Mouse (Mus musculus): ENCODE measurements around the gene Ucp2.

Ucp2 gene

GRCm38 (mm10) chr7:100493117-100493483, at the start of gene Ucp2:
Ucp2 (plus strand) TSS chr7:100493337.
- ATAC-seq (ENCODE audit: low TSS enrichment): no peak

DNA sequence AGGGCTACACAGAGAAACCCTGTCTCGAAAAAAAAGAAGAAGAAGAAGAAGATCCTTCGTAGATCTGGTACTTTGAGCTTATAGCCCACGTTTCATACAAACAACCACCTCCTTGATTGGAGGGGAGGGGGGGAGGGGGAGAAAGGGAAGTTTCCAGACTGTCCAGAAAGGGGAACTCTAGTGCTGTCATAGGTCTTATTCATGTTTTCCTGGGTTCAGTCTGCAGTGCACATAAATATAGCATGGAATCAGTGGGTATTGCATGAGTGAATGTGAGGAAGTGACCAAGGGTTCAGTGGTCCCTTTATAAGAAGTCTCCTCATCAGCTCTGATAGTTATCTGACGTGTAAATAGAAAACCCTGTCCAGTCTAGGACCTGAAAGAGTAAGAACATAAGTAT, 49.4 kb upstream of the Ucp2 start:
- no peak for ATAC-seq (ENCODE audit: low TSS enrichment)

DNA sequence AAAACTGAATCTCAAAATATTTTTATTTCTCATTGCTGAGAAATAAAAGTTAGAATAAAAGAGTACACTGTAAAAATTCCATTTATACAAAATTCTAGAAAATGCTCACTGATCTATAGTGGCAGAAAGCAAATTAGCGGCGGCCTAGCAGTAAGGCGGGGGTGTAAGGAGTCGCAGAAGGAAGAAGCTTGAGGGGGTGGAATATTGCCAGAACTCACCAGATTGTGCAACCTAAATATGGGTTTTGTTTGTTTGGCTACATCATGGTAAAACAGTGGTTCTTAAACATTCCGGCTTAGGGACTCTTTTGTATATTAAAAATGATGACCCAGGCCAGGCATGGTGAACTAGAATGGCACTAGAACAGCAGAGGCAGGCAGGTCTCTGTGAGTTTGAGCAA, 46.9 kb upstream of the Ucp2 start:
- no peak for ATAC-seq (ENCODE audit: low TSS enrichment)

DNA sequence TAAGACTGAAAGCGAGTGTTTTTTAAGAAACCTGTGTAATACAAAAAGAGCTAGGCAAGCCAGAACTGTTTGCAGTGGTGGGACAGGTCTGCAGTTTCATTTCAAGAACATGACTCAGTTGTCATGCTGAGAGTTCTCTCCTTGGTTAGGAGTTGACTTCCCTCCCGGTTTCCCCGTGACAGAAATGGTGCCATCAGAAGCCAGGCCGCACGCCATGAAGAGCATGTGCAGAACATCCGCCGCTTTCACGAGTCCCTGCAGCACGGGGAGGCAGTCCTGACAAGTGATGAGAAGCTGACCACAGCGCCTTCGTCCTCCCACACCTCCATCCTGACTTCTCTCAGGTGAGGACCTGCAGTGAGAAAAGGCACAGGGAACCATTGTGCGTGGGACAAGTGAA, 44.6 kb upstream of the Ucp2 start:
- ATAC-seq (ENCODE audit: low TSS enrichment): no peak

- ATAC-seq (ENCODE audit: low TSS enrichment): no peak
These were observed 44.2 kb upstream of the Ucp2 start for GRCm38 (mm10) chr7:100448985-100449384.

DNA sequence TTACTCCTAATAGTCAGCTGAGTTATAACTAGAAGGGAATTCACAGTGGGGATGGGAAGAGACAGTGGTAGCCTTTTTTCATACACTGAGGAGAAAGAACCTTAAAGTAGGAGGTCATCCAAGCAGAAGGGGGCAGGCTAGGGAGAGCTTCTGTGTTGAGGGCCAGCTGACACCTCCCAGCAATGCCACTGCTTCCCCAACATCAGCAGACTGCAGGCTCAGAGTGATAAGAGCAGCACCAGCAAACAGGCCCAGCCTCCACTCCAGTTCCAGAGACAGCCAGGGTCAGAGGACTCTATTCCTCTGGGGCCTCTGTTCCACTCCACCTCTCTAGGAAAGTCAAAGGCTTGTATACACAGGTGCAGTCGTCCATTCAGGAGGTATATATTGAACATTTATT, 35.0 kb upstream of the Ucp2 start:
- ATAC-seq (ENCODE audit: low TSS enrichment): no peak

DNA sequence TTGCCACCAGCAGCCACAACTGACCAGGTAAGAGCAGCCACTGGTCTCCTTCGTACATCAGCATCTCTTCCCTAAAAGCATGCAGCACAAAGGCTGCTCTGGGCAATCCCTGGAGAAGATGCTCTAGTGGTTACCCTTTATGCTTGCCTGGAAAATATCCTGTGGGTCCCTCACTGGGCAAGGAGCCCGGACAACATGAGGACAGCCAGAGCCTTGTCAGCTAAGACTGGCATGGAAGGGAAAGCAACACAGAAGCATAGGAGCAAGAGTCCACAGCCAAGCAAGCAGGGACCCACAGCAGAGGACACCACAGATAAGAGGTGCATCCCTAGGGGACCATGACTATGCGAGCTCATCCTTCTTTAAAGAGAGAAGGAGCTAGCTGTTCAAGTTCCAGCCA, 33.3 kb upstream of the Ucp2 start:
- no peak for ATAC-seq (ENCODE audit: low TSS enrichment)

DNA sequence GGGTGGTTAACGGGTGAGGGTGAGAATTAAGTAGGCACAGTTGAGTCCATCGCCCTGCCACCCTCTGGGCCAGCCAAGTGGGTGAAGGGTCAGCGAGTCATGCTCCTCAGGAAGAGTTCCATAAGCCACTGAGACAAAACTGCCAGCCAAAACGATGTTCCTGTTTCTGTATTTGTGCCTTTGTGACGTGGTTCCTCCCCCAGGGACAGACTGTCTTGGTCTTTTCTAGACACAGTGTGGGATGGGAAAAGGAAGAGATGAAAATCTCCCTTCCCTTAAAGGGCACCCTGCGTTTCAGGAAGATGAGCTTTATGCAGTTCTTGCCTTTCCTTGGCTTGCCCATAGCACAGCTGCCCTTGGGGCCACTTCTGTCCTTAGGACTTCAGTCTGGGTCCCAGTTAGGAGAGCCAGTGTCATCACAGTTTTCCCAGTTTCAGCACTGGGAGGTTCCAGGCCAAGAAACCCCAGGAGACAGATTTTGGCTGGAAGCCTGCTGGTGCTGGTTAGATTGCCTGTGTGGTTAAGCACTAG, 31.5 kb upstream of the Ucp2 start:
- ATAC-seq (ENCODE audit: low TSS enrichment): peak; percentile 71

GRCm38 (mm10) chr7:100463194-100463593, 29.9 kb upstream of the Ucp2 start:
- no peak for ATAC-seq (ENCODE audit: low TSS enrichment)

DNA sequence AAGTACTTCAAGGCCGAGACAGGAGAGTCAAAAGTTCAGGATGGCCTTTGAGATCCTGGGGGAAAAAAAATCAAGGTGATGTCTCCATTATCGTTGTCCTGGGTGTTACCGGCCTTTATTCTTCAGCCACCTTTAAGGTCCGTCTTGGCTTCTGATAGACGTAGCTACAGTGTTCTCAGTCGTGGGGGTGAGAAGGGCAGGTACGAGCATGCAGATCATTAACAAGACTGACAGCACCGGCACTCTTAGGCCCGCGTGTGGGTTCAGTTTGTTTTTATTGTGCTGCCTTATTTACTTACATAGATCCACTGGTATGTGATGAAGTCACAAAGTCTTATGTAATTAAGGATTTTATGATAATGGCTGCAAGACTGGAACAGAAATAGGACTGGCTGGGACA, 29.4 kb upstream of the Ucp2 start:
- ATAC-seq (ENCODE audit: low TSS enrichment): no peak

- ATAC-seq (ENCODE audit: low TSS enrichment): no peak
These were observed 28.9 kb upstream of the Ucp2 start for GRCm38 (mm10) chr7:100464248-100464647.

GRCm38 (mm10) chr7:100465248-100465647, 27.9 kb upstream of the Ucp2 start:
- no peak for ATAC-seq (ENCODE audit: low TSS enrichment)

GRCm38 (mm10) chr7:100465656-100466309, 27.4 kb upstream of the Ucp2 start:
- no peak for ATAC-seq (ENCODE audit: low TSS enrichment)

DNA sequence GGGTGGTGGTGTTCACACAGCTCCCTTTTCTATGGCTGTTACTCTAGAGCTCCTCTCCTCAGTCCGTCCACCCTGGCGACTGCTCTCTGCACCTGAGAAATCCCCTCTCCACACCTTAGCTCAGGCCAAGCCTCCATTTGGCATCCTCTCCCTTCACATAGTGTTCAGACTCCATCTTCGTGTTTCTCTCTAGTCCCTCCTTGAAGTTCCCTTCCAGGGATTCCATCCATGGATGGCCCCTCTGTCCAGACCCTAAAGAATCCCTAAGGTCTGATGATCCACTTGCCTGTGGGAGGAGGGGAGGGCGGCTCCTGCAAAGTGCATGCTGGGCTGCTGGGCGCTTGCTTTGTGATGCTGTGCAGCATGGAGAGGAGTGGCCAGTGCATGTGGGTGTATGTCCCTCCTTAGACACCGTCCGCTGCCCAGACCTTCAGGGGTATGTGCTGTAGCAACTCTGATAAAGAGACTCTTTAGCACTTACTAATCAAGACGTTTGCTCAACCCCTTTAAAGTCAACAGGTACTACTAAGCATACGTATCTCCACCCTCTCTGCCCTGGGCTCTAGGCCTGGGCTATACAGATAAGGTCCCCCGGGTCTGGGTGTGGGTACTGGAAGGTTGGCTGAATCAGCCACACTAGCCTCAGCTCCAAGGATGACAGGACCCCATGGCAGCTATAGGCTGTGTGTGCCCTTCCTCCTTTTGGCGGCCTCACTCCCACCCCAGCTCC, 26.2 kb upstream of the Ucp2 start:
- ATAC-seq (ENCODE audit: low TSS enrichment): no peak

GRCm38 (mm10) chr7:100468761-100469160, 24.4 kb upstream of the Ucp2 start:
- no peak for ATAC-seq (ENCODE audit: low TSS enrichment)

DNA sequence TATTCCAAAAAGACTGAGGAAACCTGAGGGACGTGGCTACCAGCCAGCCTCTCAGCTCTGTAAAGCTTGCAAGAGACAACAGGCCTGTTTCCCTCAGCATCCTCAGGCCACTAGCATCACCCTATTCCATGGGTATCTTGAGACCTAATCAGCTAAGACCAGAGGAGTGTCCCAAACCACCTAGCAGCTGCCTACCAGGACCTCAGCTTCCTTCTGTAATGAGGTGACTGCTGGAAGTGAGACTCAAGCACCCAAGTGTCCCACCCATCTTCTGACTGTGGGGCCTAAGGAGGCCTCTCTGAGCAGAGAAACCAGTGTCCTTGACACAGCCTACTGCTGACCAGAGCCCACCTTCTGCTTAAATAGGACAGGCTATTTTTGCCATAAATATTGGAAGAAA, 23.6 kb upstream of the Ucp2 start:
- ATAC-seq (ENCODE audit: low TSS enrichment): no peak

- no peak for ATAC-seq (ENCODE audit: low TSS enrichment)
These were observed 22.2 kb upstream of the Ucp2 start for GRCm38 (mm10) chr7:100470796-100471406.

DNA sequence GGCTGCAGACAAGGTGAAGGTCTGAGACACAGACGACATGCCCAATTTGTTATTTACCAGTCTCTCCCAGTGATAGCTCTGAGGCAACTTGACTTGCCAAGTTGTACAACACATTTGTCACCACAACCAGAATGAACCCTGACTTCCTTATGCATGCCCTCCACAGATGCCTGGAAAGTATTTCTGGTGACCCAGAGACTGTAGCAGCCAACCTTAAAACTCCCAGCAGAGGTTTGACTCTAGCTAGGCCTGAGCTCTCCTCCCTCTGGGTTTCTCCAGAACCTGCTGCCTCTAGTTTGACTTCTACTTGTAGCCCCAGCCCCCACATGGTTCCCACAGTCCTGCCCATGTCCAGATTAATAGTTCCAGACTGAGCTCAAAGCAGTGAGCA, 21.7 kb upstream of the Ucp2 start:
- no peak for ATAC-seq (ENCODE audit: low TSS enrichment)

DNA sequence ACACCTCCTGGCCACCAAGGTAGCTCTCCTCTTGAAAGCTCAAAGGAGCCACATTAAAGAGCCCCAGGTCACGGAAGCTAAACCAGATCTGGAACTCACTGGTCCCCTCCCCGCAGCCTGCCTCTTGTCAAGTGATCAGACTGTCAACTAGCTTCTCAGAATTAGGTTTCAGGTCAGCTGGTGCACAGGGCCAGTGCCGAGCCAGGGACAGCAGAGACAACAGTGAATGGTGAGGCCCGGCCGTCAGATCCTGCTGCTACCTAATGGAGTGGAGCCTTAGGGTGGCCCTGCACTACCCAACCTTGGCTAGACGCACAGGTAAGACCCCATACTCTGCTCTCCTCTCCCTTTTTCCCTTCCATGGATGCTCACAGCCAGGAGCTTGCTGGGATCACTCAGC, 20.4 kb upstream of the Ucp2 start, which contains the start of gene Ucp3:
Gene Ucp3, plus strand, starts transcription at position 214 of the 400 bp plus-strand sequence.
- ATAC-seq (ENCODE audit: low TSS enrichment): no peak

DNA sequence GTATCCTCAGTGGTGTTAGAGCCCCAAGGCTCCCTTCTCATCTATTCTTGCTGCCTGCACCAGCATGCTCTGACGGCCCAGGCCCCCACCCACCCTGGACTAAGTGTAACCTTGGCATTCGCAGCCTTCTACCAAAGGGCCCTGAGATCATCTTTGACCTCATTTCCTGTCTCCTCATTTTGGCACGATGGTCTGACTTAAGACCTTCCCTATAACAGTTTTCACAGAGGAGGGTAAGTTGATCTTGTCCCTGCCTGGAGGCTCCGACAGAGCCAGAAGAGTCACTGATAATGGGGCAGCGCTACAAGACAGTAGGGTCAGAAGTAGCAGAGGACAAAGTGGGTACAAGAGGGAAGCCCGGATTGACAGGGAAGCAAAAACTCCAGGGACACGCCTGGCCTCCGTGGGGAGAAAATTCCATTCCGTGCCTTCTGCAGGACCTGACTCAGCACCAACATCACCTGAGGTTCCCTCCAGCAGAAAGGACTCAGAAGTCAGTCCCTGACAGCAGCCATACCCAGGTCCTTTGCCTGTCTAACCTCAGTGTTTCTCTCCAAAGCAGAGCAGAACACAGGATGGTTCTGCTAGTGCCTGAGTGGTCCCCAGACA, 19.2 kb upstream of the Ucp2 start:
- no peak for ATAC-seq (ENCODE audit: low TSS enrichment)

- ATAC-seq (ENCODE audit: low TSS enrichment): no peak
These were observed 18.5 kb upstream of the Ucp2 start for GRCm38 (mm10) chr7:100474680-100475079.

DNA sequence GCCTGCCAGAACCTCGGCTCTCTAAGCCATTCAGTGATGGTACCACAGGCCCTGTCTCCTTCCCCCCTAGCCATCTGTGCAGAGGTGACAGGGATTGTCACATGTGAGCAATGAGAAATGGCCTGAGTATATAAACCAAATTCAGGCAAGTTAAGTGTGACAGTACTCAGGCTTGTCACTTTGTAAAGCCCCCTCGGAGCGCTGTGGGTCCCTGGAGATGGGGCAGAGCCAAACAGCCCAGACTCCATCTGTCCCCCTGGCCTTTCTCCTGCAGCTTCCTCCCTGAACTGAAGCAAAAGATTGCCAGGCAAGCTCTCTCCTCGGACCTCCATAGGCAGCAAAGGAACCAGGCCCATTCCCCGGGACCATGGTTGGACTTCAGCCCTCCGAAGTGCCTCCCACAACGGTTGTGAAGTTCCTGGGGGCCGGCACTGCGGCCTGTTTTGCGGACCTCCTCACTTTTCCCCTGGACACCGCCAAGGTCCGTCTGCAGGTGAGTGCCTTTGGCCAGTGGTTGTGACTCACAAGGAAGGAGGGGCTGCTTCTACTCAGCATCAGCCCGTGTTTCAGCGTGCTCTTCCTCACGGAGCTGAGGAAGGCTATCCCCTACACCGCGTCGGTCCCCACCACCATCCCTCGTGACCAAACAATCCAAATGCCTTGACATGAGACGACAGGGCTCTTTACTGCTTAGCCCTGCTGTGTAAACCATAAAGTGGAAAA, 13.9 kb upstream of the Ucp2 start:
- no peak for ATAC-seq (ENCODE audit: low TSS enrichment)

All from frontal cortex, adult (tissue).